Mouse (Mus musculus) MN1 (cell line): ENCODE data around the gene Plpp6.
"Not testable (repeated sequence)": the region's sequence is repeated elsewhere in the genome, so short reads cannot be mapped to it uniquely, and the experiment has no call there.

ENCODE experiments used
- DNase-seq: peaks from one replicate; pipeline ENCODE4 v3.0.0-alpha.2; 2016; ENCODE audit warnings: low spot score

Plpp6 gene

DNA sequence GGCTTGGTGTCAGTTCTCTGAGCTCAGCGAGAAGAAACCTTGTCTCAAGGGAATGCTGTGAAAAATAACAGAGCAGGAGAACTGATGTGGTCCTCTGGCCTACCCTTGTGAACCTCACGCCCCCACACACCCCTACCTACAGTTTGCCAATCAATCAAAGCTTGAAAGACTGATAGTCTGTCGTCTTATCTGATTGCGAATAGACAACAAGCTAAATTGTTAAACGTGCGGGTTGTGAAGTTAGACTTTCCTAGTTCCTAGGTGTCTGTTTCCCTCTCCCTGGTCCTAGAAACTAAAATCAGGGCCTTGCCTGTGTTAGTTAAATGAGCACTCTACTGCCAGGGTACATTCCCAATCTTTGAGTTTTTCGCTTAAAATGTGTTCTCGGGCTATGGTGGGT, 25.8 kb downstream of the Plpp6 start:
- peak; percentile 11 for DNase-seq

DNA sequence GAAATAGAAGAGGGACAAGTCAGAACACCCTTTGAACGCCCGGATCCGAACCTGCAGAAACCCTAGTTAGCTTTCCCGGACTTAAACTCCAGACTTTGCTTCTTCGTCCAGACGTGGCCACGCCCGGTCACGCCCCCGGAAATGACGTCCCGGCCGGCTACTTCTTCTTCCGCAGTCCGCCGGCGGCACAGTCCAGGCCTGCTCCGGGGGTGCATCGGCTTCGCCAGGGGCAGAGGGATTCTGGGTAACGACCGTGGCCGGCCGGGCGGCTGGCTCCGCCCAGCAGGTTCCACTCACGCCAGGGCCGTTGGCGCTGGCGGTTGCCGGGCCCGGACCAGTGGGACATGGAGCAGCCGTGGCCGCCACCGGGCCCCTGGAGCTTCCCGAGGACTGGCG, 26.4 kb downstream of the Plpp6 start, which contains the start of gene Cdc37l1:
Gene Cdc37l1, plus strand, starts transcription at position 159 of the 396 bp plus-strand sequence.
- peak; percentile 93 for DNase-seq

DNA sequence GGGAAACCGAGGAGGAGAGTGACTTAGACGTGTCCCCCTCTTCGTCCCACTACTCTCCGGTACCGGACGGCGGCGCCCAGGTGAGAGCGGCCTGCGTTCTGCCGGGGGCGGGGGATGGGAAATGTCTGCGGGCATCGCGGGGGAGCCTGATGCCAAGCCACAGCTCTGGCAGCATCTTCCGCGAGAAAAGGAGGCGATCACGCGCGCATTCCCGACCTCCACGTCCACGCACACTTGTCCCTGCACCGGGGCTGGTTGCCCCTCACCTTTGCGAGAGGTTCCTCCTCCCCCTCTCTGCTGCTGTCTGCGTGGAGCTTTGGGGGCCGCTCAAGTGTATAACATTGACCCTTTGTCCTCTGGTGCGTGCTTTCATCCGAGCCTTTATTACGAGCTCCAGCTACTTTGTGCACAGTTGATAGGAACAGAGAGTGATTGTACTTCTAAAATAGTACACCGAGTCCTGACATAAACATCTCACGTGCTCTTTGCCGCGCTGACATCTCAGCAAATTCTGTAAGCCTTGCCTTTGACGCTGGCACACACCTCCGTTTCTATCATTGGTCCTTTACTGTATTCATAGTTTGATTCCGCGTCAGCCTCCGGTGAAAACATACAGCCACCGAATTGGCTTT, 27.0 kb downstream of the Plpp6 start:
- DNase-seq, result peak; percentile 28

DNA sequence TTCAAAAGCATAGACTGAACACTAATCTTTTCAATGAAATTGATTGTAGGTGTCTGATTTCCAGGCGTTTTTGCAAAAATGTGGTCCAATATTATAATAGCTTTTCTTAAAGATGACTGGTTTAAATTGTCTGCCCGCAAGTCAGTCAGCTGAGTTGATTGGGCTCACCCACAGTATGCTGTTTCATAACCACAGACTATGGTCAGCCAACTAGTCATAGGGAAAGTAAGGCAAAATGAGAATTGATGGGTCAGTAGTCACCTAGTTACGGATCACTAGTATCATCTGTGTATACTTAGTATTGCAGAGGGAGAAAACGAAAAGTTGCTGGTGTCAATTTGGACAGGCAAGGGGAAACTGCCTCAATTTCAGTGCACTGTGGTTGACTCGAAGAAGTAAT, 27.6 kb downstream of the Plpp6 start:
- no peak for DNase-seq

DNA sequence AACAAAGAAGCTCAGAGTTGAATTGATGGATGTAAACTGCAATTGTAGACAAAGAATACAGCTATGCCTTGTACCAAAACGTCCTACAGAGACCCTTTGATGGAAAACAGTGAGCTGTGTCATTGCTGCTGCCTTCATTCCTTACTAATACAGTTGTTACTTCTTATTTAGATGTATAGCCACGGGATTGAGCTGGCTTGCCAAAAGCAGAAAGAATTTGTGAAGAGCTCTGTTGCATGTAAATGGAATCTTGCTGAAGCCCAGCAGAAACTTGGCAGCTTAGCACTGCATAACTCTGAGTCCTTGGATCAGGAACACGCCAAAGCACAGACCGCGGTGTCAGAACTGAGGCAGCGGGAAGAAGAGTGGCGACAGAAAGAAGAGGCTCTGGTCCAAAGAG, 31.1 kb downstream of the Plpp6 start:
- DNase-seq, result no peak

DNA sequence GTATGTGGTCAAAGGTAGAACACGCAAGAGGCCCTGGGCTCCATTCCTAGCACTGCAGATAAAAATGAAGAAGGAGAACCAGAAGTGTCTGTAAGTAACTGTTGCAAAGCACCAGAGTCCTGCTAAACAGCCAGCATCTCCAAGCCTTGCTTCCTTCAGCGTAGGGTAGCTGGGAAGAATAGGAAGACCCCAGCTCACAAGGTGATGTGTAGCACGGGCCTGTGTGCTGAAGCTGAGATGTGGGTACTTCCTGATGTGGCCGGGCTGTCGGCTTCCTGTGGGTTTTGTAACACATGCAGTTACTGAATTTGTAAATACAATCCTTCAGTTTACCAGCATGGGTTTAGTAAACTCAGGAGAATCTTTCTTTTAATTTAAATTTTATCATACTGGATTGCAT, 31.6 kb downstream of the Plpp6 start:
- no peak for DNase-seq

DNA sequence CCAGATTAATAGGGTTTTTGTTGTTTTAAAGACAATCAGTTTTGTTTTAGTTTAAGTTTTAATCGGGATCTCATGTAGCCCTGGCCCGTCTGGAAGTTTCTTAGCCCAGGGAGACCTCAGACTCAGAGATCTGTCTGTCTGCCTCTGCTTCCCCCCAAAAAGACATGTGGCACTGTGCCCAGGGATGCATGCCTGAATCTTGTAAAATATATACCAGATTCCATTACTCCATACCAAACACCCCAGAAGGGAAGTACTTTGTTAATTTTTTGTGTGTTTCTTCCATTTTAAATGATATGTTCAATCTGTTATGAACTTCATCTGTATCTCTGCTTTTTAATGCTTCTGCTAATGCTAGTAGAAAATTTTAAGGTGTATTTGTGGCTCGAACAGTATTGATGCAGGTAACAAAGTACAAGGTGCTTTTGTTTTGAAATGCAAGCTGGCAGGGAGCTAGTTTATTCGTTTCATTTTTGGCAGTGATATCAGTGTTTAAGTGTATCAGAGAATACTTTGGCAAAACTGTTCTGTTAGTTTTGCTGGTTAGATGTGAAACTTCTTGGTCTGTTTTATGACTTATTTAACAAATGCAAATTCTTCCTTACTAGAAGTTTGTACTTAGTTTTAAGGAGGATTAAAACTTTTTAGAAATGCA, 34.4 kb downstream of the Plpp6 start:
- no peak for DNase-seq

DNA sequence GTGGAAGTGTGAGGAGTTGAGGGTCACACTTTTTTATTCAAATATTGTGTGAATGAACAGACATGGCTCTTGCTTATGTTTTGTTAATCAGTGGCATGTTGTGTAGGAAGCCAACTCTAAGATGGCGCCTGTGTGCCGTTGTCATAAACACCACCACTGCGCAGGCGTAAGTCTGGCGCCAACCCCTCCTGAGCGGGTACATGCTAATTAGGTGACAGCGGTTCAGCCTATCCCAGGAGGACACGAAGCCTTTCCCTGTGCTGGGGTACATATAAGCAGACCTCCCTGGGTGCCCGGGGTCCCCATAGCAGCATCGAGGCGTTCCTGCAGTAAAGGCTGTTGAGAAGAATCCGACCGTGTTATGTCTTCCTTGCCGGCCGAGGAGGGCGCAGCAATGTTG, 36.6 kb downstream of the Plpp6 start:
- DNase-seq, result not testable (repeated sequence)

DNA sequence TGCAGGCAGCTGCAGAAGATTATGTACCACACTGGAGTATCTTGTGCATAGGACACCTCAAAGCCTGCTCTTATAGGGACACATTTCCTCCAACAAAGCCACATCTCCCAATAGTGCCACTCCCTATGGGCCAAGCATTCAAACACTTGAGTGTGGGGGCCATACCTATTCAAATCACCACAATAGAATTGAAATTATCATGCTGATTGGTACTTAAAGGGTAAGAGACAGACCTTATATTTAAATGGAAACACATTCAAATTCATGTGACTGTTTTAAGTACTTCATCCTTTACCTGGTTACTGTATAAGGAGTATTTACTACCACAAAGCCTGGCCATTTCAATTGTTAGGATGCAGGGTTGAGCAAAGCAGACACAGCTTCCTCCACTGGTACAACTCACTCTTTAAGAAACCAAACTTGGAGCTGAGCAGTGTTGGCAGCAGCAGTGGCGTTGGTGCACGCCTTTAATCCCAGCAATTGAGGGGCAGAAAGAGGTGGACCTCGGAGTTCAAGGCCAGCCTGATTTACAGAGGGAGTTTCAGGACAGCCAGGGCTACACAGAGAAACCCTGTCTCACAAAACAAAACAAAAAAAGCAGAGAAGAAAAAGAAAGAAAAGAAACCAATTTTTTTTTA, 44.4 kb downstream of the Plpp6 start:
- no peak for DNase-seq

DNA sequence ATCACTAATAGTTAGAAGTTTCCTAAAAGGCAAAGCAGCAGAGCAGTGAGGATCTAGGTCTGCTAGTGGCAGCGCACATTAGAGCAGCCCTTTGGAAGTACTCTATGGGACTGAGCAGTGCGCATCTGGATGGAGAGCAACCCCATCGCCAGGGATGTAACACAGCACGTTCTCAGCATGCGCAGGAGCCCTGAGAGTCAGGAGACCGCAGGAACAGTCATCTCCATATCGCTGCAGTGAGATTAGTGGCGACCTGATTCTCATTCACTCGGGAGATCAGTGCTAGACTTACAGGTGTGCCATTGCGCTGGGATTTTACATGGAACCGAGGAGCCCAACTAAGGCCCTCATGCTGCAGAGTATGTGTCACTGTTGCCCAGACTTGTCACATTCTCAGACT, 45.3 kb downstream of the Plpp6 start:
- DNase-seq, result no peak

DNA sequence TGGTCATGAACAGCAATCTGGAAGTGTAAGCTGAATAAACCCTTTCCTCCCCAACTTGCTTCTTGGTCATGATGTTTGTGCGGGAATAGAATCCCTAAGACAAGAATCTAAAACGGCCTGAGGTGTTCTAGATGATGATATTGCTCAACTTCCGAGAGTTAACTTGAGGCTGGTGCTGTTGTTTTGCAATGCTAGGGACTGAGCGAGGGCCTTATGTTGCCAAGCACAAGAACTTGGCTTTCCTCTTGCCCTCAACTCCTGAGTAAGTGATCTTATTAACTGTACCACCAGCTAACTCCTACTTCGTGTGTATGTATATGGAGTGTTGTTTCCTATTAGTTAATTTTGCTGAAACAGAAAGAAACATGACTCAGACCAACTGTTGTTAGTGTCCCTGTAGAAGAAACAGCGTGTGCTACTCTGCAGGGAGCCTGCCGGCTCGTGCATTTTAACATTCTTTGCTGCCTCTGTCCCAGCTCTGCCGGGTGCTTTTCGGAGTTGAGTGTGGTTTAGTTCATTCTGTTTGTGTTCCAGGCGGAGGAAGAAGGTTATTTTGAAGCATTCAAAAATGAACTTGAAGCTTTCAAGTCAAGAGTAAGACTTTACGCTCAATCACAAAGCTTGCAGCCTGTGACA, 47.7 kb downstream of the Plpp6 start:
- no peak for DNase-seq

DNA sequence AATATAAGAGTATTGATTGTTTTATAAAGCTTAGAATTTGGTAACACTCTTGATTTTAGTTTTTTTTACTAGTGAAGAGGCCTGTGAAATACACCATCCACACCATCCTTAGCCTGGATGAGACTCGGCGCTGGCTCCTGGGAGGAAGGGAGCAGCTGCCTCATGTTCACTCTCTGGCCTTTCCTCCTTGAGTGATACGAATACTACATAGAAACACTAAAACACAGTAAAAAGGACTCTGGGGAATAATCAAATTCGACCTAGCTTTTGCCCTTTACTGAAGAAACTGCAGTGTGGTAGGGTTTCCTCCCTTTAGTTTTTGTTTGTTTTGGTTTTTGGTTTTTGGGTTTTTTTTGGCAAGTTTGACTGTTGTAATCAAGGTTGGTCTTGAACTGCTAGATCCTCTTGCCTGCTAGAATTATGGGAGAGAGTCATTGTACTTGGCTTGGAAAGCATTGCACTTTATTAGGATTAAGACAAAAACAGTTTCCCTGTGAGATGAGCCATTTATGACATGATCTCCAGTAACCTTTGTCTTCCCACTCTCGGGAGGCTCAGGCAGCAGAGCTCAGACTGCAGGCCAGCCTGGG, 50.8 kb downstream of the Plpp6 start:
- DNase-seq, result no peak

DNA sequence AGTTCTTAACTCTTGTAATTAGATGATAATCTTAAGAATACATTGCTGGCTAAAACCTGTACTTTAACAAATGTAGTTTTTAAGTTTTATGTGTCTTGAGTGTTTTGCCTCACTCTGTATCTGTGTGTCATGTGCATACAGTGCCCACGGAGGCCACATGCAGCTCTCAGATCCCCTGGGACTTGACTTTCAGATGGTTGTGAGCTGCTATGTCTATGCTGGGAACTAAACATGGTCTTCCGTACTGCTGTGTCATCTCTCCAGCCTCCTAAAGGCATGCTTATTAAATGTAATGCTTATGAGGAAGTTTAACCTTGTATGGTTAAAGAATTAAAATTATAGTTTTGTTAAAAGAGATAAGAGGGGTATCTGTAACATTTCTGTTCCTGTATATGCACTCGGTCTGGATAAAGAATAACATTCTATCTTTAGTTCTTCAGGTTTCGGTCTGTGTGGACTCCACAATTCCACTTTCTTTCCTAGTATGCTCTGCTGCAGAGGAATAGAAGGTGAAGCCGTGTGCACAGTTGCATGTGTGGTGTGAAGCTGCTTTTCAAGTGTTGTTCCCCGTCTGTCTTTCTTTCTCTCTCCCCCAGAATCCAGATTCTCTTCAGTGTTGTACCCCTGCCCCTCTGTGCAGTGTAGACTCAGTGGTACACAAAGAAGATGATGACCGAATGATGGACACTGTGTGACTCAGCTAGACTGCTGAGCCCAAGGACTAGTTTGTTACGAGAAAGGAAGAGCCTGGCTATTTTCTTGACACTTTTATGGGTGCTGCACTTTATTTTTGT, 51.9 kb downstream of the Plpp6 start:
- DNase-seq, result peak; percentile 10

DNA sequence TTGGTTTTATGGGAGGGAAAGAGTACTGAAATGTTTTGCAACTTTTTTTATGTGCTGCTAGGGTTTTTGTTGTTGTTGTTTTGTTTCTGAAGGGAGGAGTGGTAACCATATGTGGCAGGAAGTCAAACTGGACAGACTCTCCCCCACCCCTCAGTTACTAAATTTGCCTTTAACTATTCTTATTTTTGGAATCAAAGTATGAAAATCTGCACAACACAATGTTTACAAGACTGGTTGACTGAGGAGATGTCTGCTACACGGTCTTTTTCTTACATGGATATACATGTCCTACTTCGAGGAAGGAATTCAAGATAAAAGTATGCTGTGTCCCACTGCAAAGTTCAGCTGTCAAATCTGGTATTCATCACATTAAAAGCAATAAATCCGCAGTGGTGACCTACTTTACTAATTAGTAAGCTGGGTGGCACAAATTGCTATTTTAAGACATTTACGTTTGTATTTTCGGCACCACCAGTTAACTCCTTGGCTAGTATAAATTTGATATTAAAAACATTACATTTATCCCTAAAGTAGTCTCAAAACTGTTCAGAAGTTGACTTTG, 52.5 kb downstream of the Plpp6 start:
- DNase-seq, result no peak
